Mouse (Mus musculus): ENCODE results near the gene Sprr2a2.

- TF ChIP-seq POLR2A (IDR thresholded peaks at IDR 0.05; ENCODE audit: insufficient read depth, low read depth, low read length) (no peak), CTCF (IDR thresholded peaks at IDR 0.05; ENCODE audit: insufficient read depth, low read depth, low read length) (no peak)
Observed at GRCm38 (mm10) chr3:92176880-92177279, 38.8 kb upstream of the Sprr2a2 start.

Data from olfactory bulb, adult 2 months (tissue).